8 mouse cellular contexts compared by ENCODE assay signal in the genomic region with DNA sequence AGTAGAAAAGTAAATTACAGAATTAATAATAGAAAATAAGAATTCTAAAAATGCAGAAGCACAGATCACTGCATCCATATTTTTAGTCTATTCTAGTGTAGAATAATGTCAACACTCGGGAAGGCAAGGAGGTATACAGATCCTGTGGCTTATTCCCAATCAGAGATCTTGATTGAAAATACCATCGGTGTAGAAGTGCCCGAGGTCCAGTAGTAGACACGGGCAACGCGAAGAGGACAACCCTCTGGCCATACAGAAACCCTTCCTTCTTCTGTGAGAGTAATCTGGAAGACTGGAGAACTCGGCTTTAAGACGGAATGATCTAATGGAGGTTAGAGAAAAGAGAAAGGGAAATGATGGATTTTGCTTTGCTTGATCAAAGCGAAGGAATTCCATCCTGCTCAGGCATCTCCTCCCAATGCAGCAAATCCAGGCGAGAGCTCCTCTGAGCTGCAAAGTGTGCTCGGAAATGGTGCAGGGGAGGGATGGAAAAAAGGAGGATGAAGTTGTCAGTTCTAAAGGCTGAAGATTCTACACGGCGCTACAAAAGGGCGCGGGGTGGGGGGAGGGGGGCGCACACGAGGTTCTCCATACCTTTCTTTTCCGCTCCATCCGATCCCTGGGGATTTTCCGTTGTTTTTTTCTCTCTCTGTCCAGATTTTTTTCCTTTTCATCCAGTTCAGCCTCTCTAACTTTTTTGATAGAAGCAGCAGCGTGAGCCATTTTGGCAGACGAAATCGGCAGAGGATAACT.
A peak's percentile ranks its signal among the peaks of the same experiment; 100 is the strongest.
DNase-seq lines count a peak whose midpoint lies in the region; ATAC-seq and TF ChIP-seq lines count a peak whose summit lies in the region.

No protein-coding gene starts in this region.

- no peak for TF ChIP-seq POLR2A in testis, adult 2 months (IDR thresholded peaks at IDR 0.05; ENCODE audit: control insufficient read depth, low read depth, low read length)

- peaks cover 3% of the 10 kb centered on the region; the same call in 1 of the 2 replicates for H3K27me3 ChIP-seq in testis, adult 2 months (ENCODE audit: control insufficient read depth, insufficient read depth, low read length)
- peaks cover 36% of the 10 kb centered on the region for H3K27me3 ChIP-seq in liver, embryonic 12.5 days (replicated peaks)

- no peaks in the 10 kb centered on the region for H3K36me3 ChIP-seq in testis, adult 2 months (ENCODE audit: control insufficient read depth, insufficient read depth, low read length)
- H3K36me3 ChIP-seq in liver, embryonic 12.5 days = no peaks in the 10 kb centered on the region

- TF ChIP-seq CTCF in testis, adult 2 months (IDR thresholded peaks at IDR 0.05; ENCODE audit: control insufficient read depth, insufficient read depth, insufficient replicate concordance, low read depth, low read length) = no peak

- H3K4me2 ChIP-seq in liver, embryonic 12.5 days = peak overlapping the region; percentile 64

- H3K4me3 ChIP-seq in testis, adult 2 months (ENCODE audit: control insufficient read depth, low read depth, low read length) = peak overlapping the region; percentile 52
- peak overlapping the region; percentile 51 for H3K4me3 ChIP-seq in liver, embryonic 12.5 days

- H3K4me1 ChIP-seq in testis, adult 2 months (ENCODE audit: control insufficient read depth, insufficient read depth, low read length) = peaks cover 15% of the 10 kb centered on the region
- no peaks in the 10 kb centered on the region for H3K4me1 ChIP-seq in liver, embryonic 12.5 days

- no peaks in the 10 kb centered on the region for H3K9me3 ChIP-seq in liver, embryonic 12.5 days (replicated peaks)

- peak; percentile 60 for DNase-seq in cerebellum, adult 9-10 months
- no peak for DNase-seq in cerebellum, adult 8-10 months
- no peak for DNase-seq in testis, postnatal 14 days (ENCODE audit: low spot score)
- no peak for DNase-seq in spleen, adult 18-20 months
- no peak for DNase-seq in adrenal gland, postnatal 10 days

- no peak overlapping the region for H3K9ac ChIP-seq in liver, embryonic 12.5 days

- H3K27ac ChIP-seq in testis, adult 2 months (ENCODE audit: control insufficient read depth, insufficient read depth, low read depth, low read length) = no peak overlapping the region
- no peak overlapping the region for H3K27ac ChIP-seq in liver, embryonic 12.5 days

- no peak for ATAC-seq in liver, embryonic 12.5 days
- ATAC-seq in CD4-positive, CD25-positive, alpha-beta regulatory T cell, adult 4 months = no peak

- WGBS in liver, embryonic 12.5 days (ENCODE audit: insufficient replicate concordance) = 7% methylated on average over 23 of the region's 23 CpGs
